24 mouse cellular contexts compared by ENCODE assay signal in genomic region chr10:96709698-96710356, GRCm38 (mm10).
DNase-seq lines count a peak whose midpoint lies in the region; ATAC-seq and TF ChIP-seq lines count a peak whose summit lies in the region.
"Had no signal": no experiment of that assay in that cellular context is flagged by ENCODE, and none has a peak within 500 bp of the region (broad histone marks: within the 10 kb centered on the region; RNA-seq: fewer than 3 reads in every experiment).

No protein-coding gene starts in this region.

- peak; percentile 65 for TF ChIP-seq EP300 in lung, postnatal 0 days (IDR thresholded peaks at IDR 0.05)

- no peak for TF ChIP-seq POLR2A in lung, adult 2 months (IDR thresholded peaks at IDR 0.05; ENCODE audit: borderline replicate concordance, extremely low read depth, low read depth, low read length)

- WGBS in heart, embryonic 11.5 days (ENCODE audit: insufficient replicate concordance) = 82% methylated on average over 13 of the region's 13 CpGs
- WGBS in heart, embryonic 14.5 days = 79% methylated on average over 13 of the region's 13 CpGs
- WGBS in lung, embryonic 14.5 days = 75% methylated on average over 13 of the region's 13 CpGs
- 75% methylated on average over 13 of the region's 13 CpGs for WGBS in lung, postnatal 0 days
- 79% methylated on average over 13 of the region's 13 CpGs for WGBS in lung, adult 2 months

- H3K4me3 ChIP-seq in heart, embryonic 11.5 days (ENCODE audit: low read depth, low read length) = no peak overlapping the region
- no peak overlapping the region for H3K4me3 ChIP-seq in heart, embryonic 14.5 days (ENCODE audit: control insufficient read depth in 1 of 2, insufficient read depth in 1 of 2, low read depth in 1 of 2, low read length in 2 of 2)
- H3K4me3 ChIP-seq in lung, embryonic 14.5 days (ENCODE audit: low read depth, low read length) = no peak overlapping the region
- H3K4me3 ChIP-seq in lung, postnatal 0 days (ENCODE audit: low read depth, low read length) = no peak overlapping the region
- H3K4me3 ChIP-seq in lung, adult 2 months (replicated peaks; ENCODE audit: extremely low read depth, low read depth, low read length) = no peak overlapping the region
- H3K4me3 ChIP-seq: embryonic facial prominence, embryonic 12.5 days; embryonic facial prominence, embryonic 15.5 days; gastrocnemius, adult 2 months; hindbrain, embryonic 12.5 days; hindbrain, embryonic 15.5 days had no signal

- ATAC-seq in heart, embryonic 11.5 days (replicated peaks; ENCODE audit: insufficient number of reproducible peaks, low FRiP score, low TSS enrichment) = no peak
- ATAC-seq in heart, embryonic 14.5 days (ENCODE audit: insufficient number of reproducible peaks, insufficient read depth, low FRiP score, low read depth) = no peak
- ATAC-seq in lung, embryonic 14.5 days (ENCODE audit: insufficient read depth) = no peak
- peak; percentile 74 for ATAC-seq in lung, postnatal 0 days
- ATAC-seq: activated CD4-positive, CD25-positive, alpha-beta regulatory T cell, adult 4 months; forebrain, embryonic 14.5 days; forebrain, postnatal 0 days; intestine, postnatal 0 days had no signal

- no peak for TF ChIP-seq CTCF in lung, embryonic 14.5 days (IDR thresholded peaks at IDR 0.05; ENCODE audit: low read depth)
- TF ChIP-seq CTCF in lung, postnatal 0 days (IDR thresholded peaks at IDR 0.05) = no peak
- no peak for TF ChIP-seq CTCF in lung, adult 2 months (IDR thresholded peaks at IDR 0.05; ENCODE audit: insufficient read depth, low read length)

- H3K27ac ChIP-seq in heart, embryonic 11.5 days (ENCODE audit: low read depth, low read length) = no peak overlapping the region
- peak overlapping the region; percentile 35 to 62; a peak in 3 of 4 replicates for H3K27ac ChIP-seq in heart, embryonic 14.5 days (replicated peaks in 1 of 2; ENCODE audit: control insufficient read depth in 1 of 2, insufficient read depth in 1 of 2, low read depth in 2 of 2, low read length in 2 of 2)
- peak overlapping the region; percentile 36; the same call in 1 of the 2 replicates for H3K27ac ChIP-seq in lung, embryonic 14.5 days (ENCODE audit: low read depth)
- no peak overlapping the region for H3K27ac ChIP-seq in lung, postnatal 0 days (ENCODE audit: low read length)
- H3K27ac ChIP-seq: embryonic facial prominence, embryonic 12.5 days; embryonic facial prominence, embryonic 15.5 days; gastrocnemius, adult 2 months; hindbrain, embryonic 12.5 days; hindbrain, embryonic 15.5 days had no signal

- H3K27me3 ChIP-seq in heart, embryonic 11.5 days (ENCODE audit: control insufficient read depth, insufficient read depth, low read length) = no peaks in the 10 kb centered on the region; the same call in 1 of the 2 replicates
- H3K27me3 ChIP-seq in heart, embryonic 14.5 days (ENCODE audit: control insufficient read depth, insufficient read depth, low read length) = no peaks in the 10 kb centered on the region
- no peaks in the 10 kb centered on the region for H3K27me3 ChIP-seq in lung, embryonic 14.5 days (ENCODE audit: insufficient read depth, low read length)
- H3K27me3 ChIP-seq in lung, postnatal 0 days (replicated peaks; ENCODE audit: insufficient read depth, low read length) = no peaks in the 10 kb centered on the region
- H3K27me3 ChIP-seq: embryonic facial prominence, embryonic 12.5 days; embryonic facial prominence, embryonic 15.5 days; hindbrain, embryonic 12.5 days; hindbrain, embryonic 15.5 days had no signal

- H3K36me3 ChIP-seq in heart, embryonic 11.5 days (ENCODE audit: control insufficient read depth, insufficient read depth, low read length) = no peaks in the 10 kb centered on the region
- H3K36me3 ChIP-seq in heart, embryonic 14.5 days (ENCODE audit: control insufficient read depth, insufficient read depth, low read length) = no peaks in the 10 kb centered on the region
- H3K36me3 ChIP-seq in lung, embryonic 14.5 days (ENCODE audit: insufficient read depth) = no peaks in the 10 kb centered on the region
- no peaks in the 10 kb centered on the region for H3K36me3 ChIP-seq in lung, postnatal 0 days (ENCODE audit: insufficient read depth, low read length)
- H3K36me3 ChIP-seq: embryonic facial prominence, embryonic 12.5 days; embryonic facial prominence, embryonic 15.5 days; hindbrain, embryonic 12.5 days; hindbrain, embryonic 15.5 days had no signal

- no peak overlapping the region for H3K4me2 ChIP-seq in heart, embryonic 11.5 days
- 0 out of 2 replicates have a peak overlapping the region, but pooled peaks have one; percentile 6 for H3K4me2 ChIP-seq in heart, embryonic 14.5 days (ENCODE audit: low read length)
- H3K4me2 ChIP-seq in lung, embryonic 14.5 days = no peak overlapping the region
- no peak overlapping the region for H3K4me2 ChIP-seq in lung, postnatal 0 days (replicated peaks; ENCODE audit: low read depth, low read length)
- H3K4me2 ChIP-seq: embryonic facial prominence, embryonic 12.5 days; embryonic facial prominence, embryonic 15.5 days; hindbrain, embryonic 12.5 days; hindbrain, embryonic 15.5 days had no signal

- no peak overlapping the region for H3K9ac ChIP-seq in heart, embryonic 11.5 days (ENCODE audit: low read depth, low read length)
- H3K9ac ChIP-seq in heart, embryonic 14.5 days (ENCODE audit: low read length) = no peak overlapping the region
- H3K9ac ChIP-seq in lung, embryonic 14.5 days = no peak overlapping the region
- H3K9ac ChIP-seq in lung, postnatal 0 days (replicated peaks; ENCODE audit: low read depth) = no peak overlapping the region
- H3K9ac ChIP-seq: embryonic facial prominence, embryonic 12.5 days; embryonic facial prominence, embryonic 15.5 days; forebrain, postnatal 0 days; hindbrain, embryonic 12.5 days; hindbrain, embryonic 15.5 days had no signal

- peak; percentile 22 for DNase-seq in heart, adult 11 months
- DNase-seq in heart, postnatal 14 days = no peak
- no peak for DNase-seq in lung, embryonic 14.5 days
- DNase-seq in lung, postnatal 10 days = no peak
- peak; percentile 69 for DNase-seq in lung, postnatal 0 days (ENCODE audit: low spot score)
- DNase-seq in lung, adult 2 months = no peak
- DNase-seq: adrenal gland, postnatal 10 days; adrenal gland, postnatal 36 days; cerebellum, adult 18-20 months; cerebellum, adult 9-11 months; cerebellum, postnatal 25 days; forebrain, postnatal 0 days; gastrocnemius, adult 2 months; gastrocnemius, postnatal 14 days; heart, adult 18-20 months had no signal

- H3K4me1 ChIP-seq in heart, embryonic 11.5 days (ENCODE audit: control insufficient read depth, insufficient read depth, low read length) = no peaks in the 10 kb centered on the region; the same call in 1 of the 2 replicates
- H3K4me1 ChIP-seq in heart, embryonic 14.5 days (ENCODE audit: control insufficient read depth in 2 of 2, insufficient read depth in 2 of 2, low read length in 2 of 2) = peaks cover 10 to 18% of the 10 kb centered on the region in 2 experiments; a peak in 3 of 4 replicates
- H3K4me1 ChIP-seq in lung, embryonic 14.5 days (ENCODE audit: insufficient read depth) = no peaks in the 10 kb centered on the region
- no peaks in the 10 kb centered on the region for H3K4me1 ChIP-seq in lung, postnatal 0 days (ENCODE audit: insufficient read depth, low read depth, low read length)
- H3K4me1 ChIP-seq in lung, adult 2 months (ENCODE audit: control insufficient read depth, insufficient read depth, low read length) = peaks cover 1% of the 10 kb centered on the region
- H3K4me1 ChIP-seq: embryonic facial prominence, embryonic 15.5 days; hindbrain, embryonic 12.5 days; hindbrain, embryonic 15.5 days had no signal

- intact Hi-C loops in heart, postnatal 14 days (cut with DNase I) = loop anchor here (5.0 kb wide), 2 partner anchors 32 to 88 kb away; no protein-coding TSS in a partner anchor

- no peaks in the 10 kb centered on the region for H3K9me3 ChIP-seq in heart, embryonic 11.5 days (replicated peaks; ENCODE audit: control insufficient read depth, low read length)
- H3K9me3 ChIP-seq in heart, embryonic 14.5 days (ENCODE audit: control insufficient read depth, low read length) = 0 out of 2 replicates have a peak, but pooled peaks cover 3% of the 10 kb centered on the region
- no peaks in the 10 kb centered on the region for H3K9me3 ChIP-seq in lung, embryonic 14.5 days (ENCODE audit: low read depth, low read length)
- no peaks in the 10 kb centered on the region for H3K9me3 ChIP-seq in lung, postnatal 0 days (ENCODE audit: low read length)
- H3K9me3 ChIP-seq: embryonic facial prominence, embryonic 12.5 days; embryonic facial prominence, embryonic 15.5 days; hindbrain, embryonic 12.5 days; hindbrain, embryonic 15.5 days had no signal

Comparison
In these comparisons a context has a peak if more than half of its experiments do, and no peak if none do; other contexts are left out.
1. DNase-seq: peak in heart, adult 11 months (single experiment) and lung, postnatal 0 days (single experiment); none in heart, postnatal 14 days (0 of 2), lung, embryonic 14.5 days (single experiment), lung, postnatal 10 days (single experiment) and lung, adult 2 months (single experiment).
2. H3K27ac ChIP-seq: peak in heart, embryonic 14.5 days (2 of 2) and lung, embryonic 14.5 days (single experiment); none in heart, embryonic 11.5 days (single experiment) and lung, postnatal 0 days (single experiment).